ENCODE assay signal across 16 mouse cellular contexts in genomic region chr9:112189394-112189793, GRCm38 (mm10). TPM values are rescaled to one million over a fixed set of nuclear protein-coding genes. Genes with fewer than 3 reads are reported as not detected.
DNase-seq lines count a peak whose midpoint lies in the region; ATAC-seq and TF ChIP-seq lines count a peak whose summit lies in the region.
"Had no signal": no experiment of that assay in that cellular context is flagged by ENCODE, and none has a peak within 500 bp of the region (broad histone marks: within the 10 kb centered on the region; RNA-seq: fewer than 3 reads in every experiment).

No protein-coding gene starts in this region.

- 83% methylated on average over 10 of the region's 10 CpGs for WGBS in heart, adult 2 months

- no peaks in the 10 kb centered on the region for H3K27me3 ChIP-seq in heart, adult 2 months (ENCODE audit: control insufficient read depth, insufficient read depth, low read length)

- no peak overlapping the region for H3K27ac ChIP-seq in heart, adult 2 months
- H3K27ac ChIP-seq: embryonic facial prominence, embryonic 13.5 days; heart, embryonic 13.5 days; liver, embryonic 14.5 days had no signal

- H3K4me1 ChIP-seq in heart, adult 2 months (ENCODE audit: control insufficient read depth, insufficient read depth, low read length) = no peaks in the 10 kb centered on the region

- peak; percentile 79 for DNase-seq in cerebellum, adult 9-10 months
- no peak for DNase-seq in cerebellum, adult 11-12 months
- DNase-seq in heart, adult 11 months = peak; percentile 15
- no peak for DNase-seq in heart, adult 2 months
- DNase-seq in right cerebral cortex, adult 18-20 months = peak; percentile 77
- DNase-seq in right cerebral cortex, postnatal 25 days = no peak
- DNase-seq in right cerebral cortex, postnatal 36 days (ENCODE audit: low spot score in 2 of 2) = peak; percentile 64 to 65
- DNase-seq: heart, postnatal 4 days; kidney, adult 9 months; kidney, postnatal 4 days; lung, postnatal 14 days had no signal

- H3K36me3 ChIP-seq in heart, adult 2 months (ENCODE audit: control insufficient read depth, insufficient read depth, low read length) = no peaks in the 10 kb centered on the region
- H3K36me3 ChIP-seq: embryonic facial prominence, embryonic 13.5 days; heart, embryonic 13.5 days had no signal

- ATAC-seq in megakaryocyte, adult 5-6 weeks (ENCODE audit: poor library complexity, severe bottlenecking) = no peak
- ATAC-seq: inflammation-experienced regulatory T-cells, adult 6 months had no signal

- TF ChIP-seq POLR2A in heart, adult 2 months (IDR thresholded peaks at IDR 0.05; ENCODE audit: insufficient read depth, low read depth, low read length) = no peak

- no peak overlapping the region for H3K9ac ChIP-seq in heart, adult 2 months (ENCODE audit: low read depth, low read length)
- H3K9ac ChIP-seq: embryonic facial prominence, embryonic 13.5 days; heart, embryonic 13.5 days; liver, embryonic 14.5 days had no signal

- TF ChIP-seq CTCF in heart, adult 2 months (IDR thresholded peaks at IDR 0.05) = no peak

- TF ChIP-seq EP300 in heart, adult 2 months (IDR thresholded peaks at IDR 0.05; ENCODE audit: insufficient read depth, low read depth, low read length) = no peak

- intact Hi-C loops in heart, adult 2 months (cut with DNase I) = no loop called here

- H3K79me2 ChIP-seq in heart, adult 2 months (replicated peaks; ENCODE audit: control insufficient read depth, insufficient read depth, low read length) = no peaks in the 10 kb centered on the region

- no peak overlapping the region for H3K4me3 ChIP-seq in heart, adult 2 months
- H3K4me3 ChIP-seq: embryonic facial prominence, embryonic 13.5 days; heart, embryonic 13.5 days had no signal

RNA-seq across cellular contexts. Expression of gene Arpp21, which starts 46.3 kb away (rescaled TPM):
- 1 to 10 TPM in 1 of 2 experiments, under 1 TPM in 1; 0.99 to 1.3 TPM for total RNA-seq in heart, adult 2 months (2021)
- polyA plus RNA-seq in heart, adult 2 months (2012; rRNA removed) = 1.0 and 1.7 TPM in 2 replicates
- 1.6 TPM in 1 of 2 replicates, not detected in the other for total RNA-seq in megakaryocyte, adult 5-6 weeks (2015)
- total RNA-seq in megakaryocyte, adult 5-6 weeks (2017) = 0.18 and 0.49 TPM in 2 replicates

Comparison
In these comparisons a context has a peak if more than half of its experiments do, and no peak if none do; other contexts are left out.
1. DNase-seq: peak in cerebellum, adult 9-10 months (single experiment), heart, adult 11 months (single experiment), right cerebral cortex, adult 18-20 months (single experiment) and right cerebral cortex, postnatal 36 days (2 of 2); none in cerebellum, adult 11-12 months (single experiment), heart, adult 2 months (0 of 2) and right cerebral cortex, postnatal 25 days (single experiment).